Mouse (Mus musculus): ENCODE measurements around the gene Cav2. TPM values are rescaled to one million over a fixed set of nuclear protein-coding genes. Genes with fewer than 3 reads are reported as not detected.
A peak's percentile ranks its signal among the peaks of the same experiment; 100 is the strongest.

Cav2 gene
- total and polyA plus RNA-seq, 2 experiments = 2.9 to 7.7 TPM

GRCm38 (mm10) chr6:17305954-17306601 is 25.1 kb downstream of the Cav2 start, which contains the start of gene Cav1:
TSS of gene Cav1 (plus strand) at chr6:17306335.
- H3K79me2 ChIP-seq (ENCODE audit: control insufficient read depth, insufficient read depth, low read length) = no peaks in the 10 kb centered on the region
- peaks cover 4% of the 10 kb centered on the region for H3K4me1 ChIP-seq (ENCODE audit: control insufficient read depth, insufficient read depth, low read length)
- DNase-seq (ENCODE audit: extremely low read depth, low read depth, low spot score) = peak; percentile 9
- no peak within 1 kb of the TSS for H3K27ac ChIP-seq (replicated peaks; ENCODE audit: insufficient read depth, low read depth, low read length)
- H3K9ac ChIP-seq (ENCODE audit: low read depth, low read length) = peak within 1 kb of the TSS; percentile 40
- no peak for TF ChIP-seq POLR2A (IDR thresholded peaks at IDR 0.05; ENCODE audit: extremely low read depth, insufficient read depth, low read length)
- TF ChIP-seq CTCF (IDR thresholded peaks at IDR 0.05; ENCODE audit: low read depth, low read length) = 0 out of 2 replicates have a peak, but pooled peaks have one; percentile 17
- WGBS = 3% methylated on average over 25 of the region's 26 CpGs
- H3K36me3 ChIP-seq (ENCODE audit: control insufficient read depth, insufficient read depth, low read length) = no peaks in the 10 kb centered on the region
- H3K4me3 ChIP-seq (ENCODE audit: insufficient read depth, low read depth, low read length) = peak within 1 kb of the TSS; percentile 56
- H3K27me3 ChIP-seq (ENCODE audit: control insufficient read depth, insufficient read depth, low read length) = no peaks in the 10 kb centered on the region

GRCm38 (mm10) chr6:17306602-17307325 is 25.8 kb downstream of the Cav2 start:
- DNase-seq (ENCODE audit: extremely low read depth, low read depth, low spot score) = no peak
- peak overlapping the region; percentile 56 for H3K4me3 ChIP-seq (ENCODE audit: insufficient read depth, low read depth, low read length)
- H3K4me1 ChIP-seq (ENCODE audit: control insufficient read depth, insufficient read depth, low read length) = peaks cover 4% of the 10 kb centered on the region
- no peaks in the 10 kb centered on the region for H3K27me3 ChIP-seq (ENCODE audit: control insufficient read depth, insufficient read depth, low read length)
- H3K36me3 ChIP-seq (ENCODE audit: control insufficient read depth, insufficient read depth, low read length) = no peaks in the 10 kb centered on the region
- no peaks in the 10 kb centered on the region for H3K79me2 ChIP-seq (ENCODE audit: control insufficient read depth, insufficient read depth, low read length)
- TF ChIP-seq POLR2A (IDR thresholded peaks at IDR 0.05; ENCODE audit: extremely low read depth, insufficient read depth, low read length) = no peak
- no peak for TF ChIP-seq CTCF (IDR thresholded peaks at IDR 0.05; ENCODE audit: low read depth, low read length)
- WGBS = under 1% methylated on average over 19 of the region's 19 CpGs
- no peak overlapping the region for H3K27ac ChIP-seq (replicated peaks; ENCODE audit: insufficient read depth, low read depth, low read length)
- peak overlapping the region; percentile 40 for H3K9ac ChIP-seq (ENCODE audit: low read depth, low read length)

- H3K27ac ChIP-seq (replicated peaks; ENCODE audit: insufficient read depth, low read depth, low read length) = no peak overlapping the region
- no peak for TF ChIP-seq POLR2A (IDR thresholded peaks at IDR 0.05; ENCODE audit: extremely low read depth, insufficient read depth, low read length)
- peak; percentile 84 for TF ChIP-seq CTCF (IDR thresholded peaks at IDR 0.05; ENCODE audit: low read depth, low read length)
- 8% methylated on average over 31 of the region's 31 CpGs for WGBS
- H3K4me3 ChIP-seq (ENCODE audit: insufficient read depth, low read depth, low read length) = peak overlapping the region; percentile 24
- DNase-seq (ENCODE audit: extremely low read depth, low read depth, low spot score) = peak; percentile 46
- no peaks in the 10 kb centered on the region for H3K27me3 ChIP-seq (ENCODE audit: control insufficient read depth, insufficient read depth, low read length)
- no peak overlapping the region for H3K9ac ChIP-seq (ENCODE audit: low read depth, low read length)
- peaks cover 4% of the 10 kb centered on the region for H3K4me1 ChIP-seq (ENCODE audit: control insufficient read depth, insufficient read depth, low read length)
- no peaks in the 10 kb centered on the region for H3K36me3 ChIP-seq (ENCODE audit: control insufficient read depth, insufficient read depth, low read length)
- no peaks in the 10 kb centered on the region for H3K79me2 ChIP-seq (ENCODE audit: control insufficient read depth, insufficient read depth, low read length)
These were observed 26.6 kb downstream of the Cav2 start for GRCm38 (mm10) chr6:17307461-17308115.

GRCm38 (mm10) chr6:17308661-17309060 is 27.7 kb downstream of the Cav2 start:
- no peak for DNase-seq (ENCODE audit: extremely low read depth, low read depth, low spot score)
- Histone ChIP-seq H3K79me2 (ENCODE audit: control insufficient read depth, insufficient read depth, low read length) (no peaks in the 10 kb centered on the region), H3K4me3 (ENCODE audit: insufficient read depth, low read depth, low read length) (no peak overlapping the region), H3K36me3 (ENCODE audit: control insufficient read depth, insufficient read depth, low read length) (no peaks in the 10 kb centered on the region), H3K4me1 (ENCODE audit: control insufficient read depth, insufficient read depth, low read length) (peaks cover 4% of the 10 kb centered on the region), H3K27ac (replicated peaks; ENCODE audit: insufficient read depth, low read depth, low read length) (no peak overlapping the region), H3K9ac (ENCODE audit: low read depth, low read length) (no peak overlapping the region), H3K27me3 (ENCODE audit: control insufficient read depth, insufficient read depth, low read length) (no peaks in the 10 kb centered on the region)
- TF ChIP-seq POLR2A (IDR thresholded peaks at IDR 0.05; ENCODE audit: extremely low read depth, insufficient read depth, low read length) (no peak), CTCF (IDR thresholded peaks at IDR 0.05; ENCODE audit: low read depth, low read length) (no peak)
- WGBS = 51% methylated on average over 2 of the region's 2 CpGs

GRCm38 (mm10) chr6:17309260-17309659 is 28.3 kb downstream of the Cav2 start:
- TF ChIP-seq CTCF (IDR thresholded peaks at IDR 0.05; ENCODE audit: low read depth, low read length) = no peak
- Histone ChIP-seq H3K4me1 (ENCODE audit: control insufficient read depth, insufficient read depth, low read length) (peaks cover 4% of the 10 kb centered on the region), H3K36me3 (ENCODE audit: control insufficient read depth, insufficient read depth, low read length) (no peaks in the 10 kb centered on the region), H3K79me2 (ENCODE audit: control insufficient read depth, insufficient read depth, low read length) (no peaks in the 10 kb centered on the region), H3K4me3 (ENCODE audit: insufficient read depth, low read depth, low read length) (no peak overlapping the region), H3K27me3 (ENCODE audit: control insufficient read depth, insufficient read depth, low read length) (no peaks in the 10 kb centered on the region), H3K9ac (ENCODE audit: low read depth, low read length) (no peak overlapping the region), H3K27ac (replicated peaks; ENCODE audit: insufficient read depth, low read depth, low read length) (no peak overlapping the region)
- DNase-seq (ENCODE audit: extremely low read depth, low read depth, low spot score) = no peak
- WGBS = 92% methylated on average over 2 of the region's 2 CpGs
